Mouse (Mus musculus) hindbrain, embryonic 14.5 days (tissue): ENCODE data around the gene Ykt6. TPM values are rescaled to one million over a fixed set of nuclear protein-coding genes. Genes with fewer than 3 reads are reported as not detected.
"Not testable (repeated sequence)": the region's sequence is repeated elsewhere in the genome, so short reads cannot be mapped to it uniquely, and the experiment has no call there.

ENCODE experiments used
- ATAC-seq: fragments of 200-750 bp; cut with Nextera tagmentation; 2 replicates; pipeline ENCODE4 v1.8.0; 2017; ENCODE audit warnings: moderate number of reproducible peaks, mild to moderate bottlenecking, moderate TSS enrichment, moderate library complexity; ENCODE audit not compliant: low FRiP score
- DNase-seq: peaks from one replicate; pipeline ENCODE4 v3.0.0-alpha.2; 2015; ENCODE audit warnings: low spot score
- H3K27ac ChIP-seq: fragments of 300-500 bp; sonication (generic); 2 replicates; pipeline ENCODE4 v1.5.1; 2014; ENCODE audit warnings: mild to moderate bottlenecking, moderate library complexity
- H3K27me3 ChIP-seq: fragments of 300-500 bp; sonication (generic); 2 replicates; pipeline ENCODE4 v1.6.1; 2014; ENCODE audit warnings: mild to moderate bottlenecking, low read length, mixed read lengths; ENCODE audit not compliant: control insufficient read depth, insufficient read depth
- H3K36me3 ChIP-seq: fragments of 300-500 bp; sonication (generic); replicated peaks from 2 replicates; pipeline ENCODE4 v1.6.1; 2014; ENCODE audit not compliant: control insufficient read depth, insufficient read depth
- H3K4me1 ChIP-seq: fragments of 300-500 bp; sonication (generic); replicated peaks from 2 replicates; pipeline ENCODE4 v1.6.1; 2014; ENCODE audit warnings: antibody characterized with exemption, low read length, mixed read lengths; ENCODE audit not compliant: control insufficient read depth, insufficient read depth
- H3K4me2 ChIP-seq: fragments of 300-500 bp; sonication (generic); replicated peaks from 2 replicates; pipeline ENCODE4 v1.6.1; 2014; ENCODE audit warnings: mild to moderate bottlenecking, moderate library complexity
- H3K4me3 ChIP-seq: fragments of 300-500 bp; sonication (generic); replicated peaks from 2 replicates; pipeline ENCODE4 v1.5.1; 2014; ENCODE audit warnings: mild to moderate bottlenecking, low read length
- H3K9ac ChIP-seq: fragments of 300-500 bp; sonication (generic); 2 replicates; pipeline ENCODE4 v1.6.1; 2014
- H3K9me3 ChIP-seq: fragments of 300-500 bp; sonication (generic); 2 replicates; pipeline ENCODE4 v1.6.1; 2016; ENCODE audit warnings: low read length; ENCODE audit not compliant: control insufficient read depth
- WGBS: fragments of 180-500 bp; shearing (Covaris S2); extraction: QIAGEN DNeasy Blood & Tissue Kit; methylation state at CpG from one replicate; pipeline ENCODE4 v1.1.7; 2014; 5-methylcytosine and 5-hydroxymethylcytosine counted together
- polyA plus RNA-seq: library from polyadenylated mRNA; unstranded; fragments of >200 nt; fragmentation: Nextera tagmentation; extraction: Ambion mirVana; gene quantifications from 2 replicates; pipeline ENCODE4 v1.2.1, GENCODE M21; 2014

Ykt6 gene
- polyA plus RNA-seq, 1 experiment from 2014 or later = 39.9 TPM

GRCm38 (mm10) chr11:5999832-6000771 is 44.6 kb downstream of the Ykt6 start:
- peak; percentile 44 for DNase-seq
- Histone ChIP-seq H3K27me3 (peaks cover 5% of the 10 kb centered on the region; the same call in 1 of the 2 replicates), H3K4me3 (no peak overlapping the region), H3K9me3 (no peaks in the 10 kb centered on the region), H3K9ac (no peak overlapping the region), H3K27ac (peak overlapping the region; percentile 12; the same call in 1 of the 2 replicates), H3K4me2 (no peak overlapping the region), H3K4me1 (peaks cover 7% of the 10 kb centered on the region), H3K36me3 (0 out of 2 replicates have a peak, but pooled peaks cover 6% of the 10 kb centered on the region)
- peak; percentile 86 for ATAC-seq
- WGBS = 19% methylated on average over 8 of the region's 8 CpGs

GRCm38 (mm10) chr11:6000961-6001682 is 45.6 kb downstream of the Ykt6 start:
- Histone ChIP-seq H3K36me3 (0 out of 2 replicates have a peak, but pooled peaks cover 6% of the 10 kb centered on the region), H3K9ac (no peak overlapping the region), H3K4me1 (peaks cover 7% of the 10 kb centered on the region), H3K27me3 (peaks cover 5% of the 10 kb centered on the region; the same call in 1 of the 2 replicates), H3K9me3 (no peaks in the 10 kb centered on the region), H3K27ac (peak overlapping the region; percentile 12; the same call in 1 of the 2 replicates), H3K4me2 (no peak overlapping the region), H3K4me3 (no peak overlapping the region)
- DNase-seq (no peak), ATAC-seq (no peak)
- WGBS = 82% methylated on average over 14 of the region's 14 CpGs

- Histone ChIP-seq H3K4me2 (no peak overlapping the region), H3K36me3 (0 out of 2 replicates have a peak, but pooled peaks cover 6% of the 10 kb centered on the region), H3K27me3 (peaks cover 5% of the 10 kb centered on the region; the same call in 1 of the 2 replicates), H3K9ac (no peak overlapping the region), H3K4me1 (peaks cover 7% of the 10 kb centered on the region), H3K27ac (no peak overlapping the region), H3K9me3 (no peaks in the 10 kb centered on the region), H3K4me3 (no peak overlapping the region)
- DNase-seq (no peak), ATAC-seq (no peak)
- WGBS = 83% methylated on average over 9 of the region's 9 CpGs
Measured at GRCm38 (mm10) chr11:6001981-6002649, 46.6 kb downstream of the Ykt6 start.

- Histone ChIP-seq H3K4me1 (peaks cover 7% of the 10 kb centered on the region), H3K4me3 (no peak overlapping the region), H3K27me3 (peaks cover 5% of the 10 kb centered on the region; the same call in 1 of the 2 replicates), H3K36me3 (0 out of 2 replicates have a peak, but pooled peaks cover 6% of the 10 kb centered on the region), H3K4me2 (no peak overlapping the region), H3K27ac (no peak overlapping the region), H3K9ac (no peak overlapping the region), H3K9me3 (no peaks in the 10 kb centered on the region)
- ATAC-seq (no peak), DNase-seq (no peak)
- WGBS = 39% methylated on average over 2 of the region's 2 CpGs
Measured at GRCm38 (mm10) chr11:6003046-6003639, 47.6 kb downstream of the Ykt6 start.

- H3K9ac ChIP-seq, H3K4me1 ChIP-seq, H3K36me3 ChIP-seq, H3K4me3 ChIP-seq, DNase-seq, H3K27me3 ChIP-seq, H3K27ac ChIP-seq, H3K9me3 ChIP-seq, H3K4me2 ChIP-seq, ATAC-seq: not testable (repeated sequence)
- WGBS = 41% methylated on average over 1 of the region's 4 CpGs
Measured at GRCm38 (mm10) chr11:6005374-6006043, 50.0 kb downstream of the Ykt6 start.

GRCm38 (mm10) chr11:6006351-6007009 is 51.0 kb downstream of the Ykt6 start:
- 4% methylated on average over 32 of the region's 44 CpGs for WGBS
- H3K9ac ChIP-seq = peak overlapping the region; percentile 50; the same call in 1 of the 2 replicates
- not testable (repeated sequence) for ATAC-seq

GRCm38 (mm10) chr11:6007010-6007778 is 51.7 kb downstream of the Ykt6 start:
- not testable (repeated sequence) for ATAC-seq, H3K36me3 ChIP-seq, H3K27me3 ChIP-seq, H3K27ac ChIP-seq, DNase-seq, H3K4me1 ChIP-seq, H3K9me3 ChIP-seq
- 7% methylated on average over 18 of the region's 49 CpGs for WGBS
- peak overlapping the region; percentile 50 for H3K9ac ChIP-seq
- peak overlapping the region; percentile 57 for H3K4me2 ChIP-seq
- peak overlapping the region; percentile 32 for H3K4me3 ChIP-seq

More at GRCm38 (mm10) chr11:6006351-6007009, 51.0 kb downstream of the Ykt6 start:
- H3K27ac ChIP-seq, H3K9me3 ChIP-seq, DNase-seq, H3K4me1 ChIP-seq, H3K36me3 ChIP-seq, H3K27me3 ChIP-seq: not testable (repeated sequence)
- H3K4me3 ChIP-seq = peak overlapping the region; percentile 32
- peak overlapping the region; percentile 57 for H3K4me2 ChIP-seq
